Mouse (Mus musculus) MEL-GATA-1-ER (cell line): ENCODE data around the gene Trim45.

Experiments
- DNase-seq: peaks from one replicate; pipeline ENCODE4 v3.0.0-alpha.2; 2012; ENCODE audit warnings: low read depth; ENCODE audit errors: extremely low read depth

Gene Trim45

GRCm38 (mm10) chr3:100921825-100922505 lies at the start of gene Trim45:
Gene Trim45 (plus strand): TSS chr3:100922202.
- peak; percentile 100 for DNase-seq

GRCm38 (mm10) chr3:100877057-100877456 lies 44.9 kb upstream of the Trim45 start:
- no peak for DNase-seq

DNA sequence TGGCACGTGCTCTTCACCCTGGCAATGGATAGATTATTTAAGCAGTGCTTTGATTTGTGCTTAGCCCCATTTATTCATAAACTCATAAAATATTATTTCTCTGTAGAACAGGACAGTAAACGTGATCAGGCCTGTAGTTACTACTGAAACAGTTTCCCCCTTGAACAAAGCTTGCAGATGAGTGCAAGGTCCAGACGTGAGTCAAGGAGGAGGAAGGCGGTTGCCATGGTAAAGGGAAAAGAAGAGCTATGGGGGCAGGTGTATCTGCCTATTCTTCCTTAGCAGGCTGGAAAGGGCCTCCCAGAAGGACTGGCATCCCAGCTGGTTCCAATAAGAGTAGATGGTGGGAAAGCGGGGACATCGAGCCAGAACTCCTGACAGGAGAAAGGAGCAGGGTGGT lies 40.6 kb upstream of the Trim45 start:
- DNase-seq = no peak

GRCm38 (mm10) chr3:100881843-100882634 lies 40.0 kb upstream of the Trim45 start:
- DNase-seq = no peak

GRCm38 (mm10) chr3:100889234-100889633 lies 32.8 kb upstream of the Trim45 start:
- no peak for DNase-seq

DNA sequence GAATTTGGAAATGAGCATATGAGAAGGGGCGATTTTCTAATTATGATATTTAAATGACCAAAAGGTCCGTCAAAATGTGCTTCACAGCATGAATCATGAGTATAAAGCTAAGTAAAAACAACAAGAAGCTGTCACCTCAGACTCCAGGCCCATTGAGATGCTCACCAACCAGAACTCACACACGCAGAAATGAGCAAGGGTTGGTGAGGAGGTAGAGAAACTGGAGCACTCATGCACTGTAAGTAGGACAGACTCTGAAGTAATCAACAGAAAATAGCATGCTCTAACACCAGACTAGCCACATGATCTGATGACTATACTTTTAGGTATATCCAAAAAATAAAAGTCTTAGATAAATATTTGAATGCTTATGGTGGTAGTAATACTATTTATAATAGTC lies 31.6 kb upstream of the Trim45 start:
- DNase-seq = no peak

GRCm38 (mm10) chr3:100892383-100893335 lies 29.3 kb upstream of the Trim45 start:
- no peak for DNase-seq

DNA sequence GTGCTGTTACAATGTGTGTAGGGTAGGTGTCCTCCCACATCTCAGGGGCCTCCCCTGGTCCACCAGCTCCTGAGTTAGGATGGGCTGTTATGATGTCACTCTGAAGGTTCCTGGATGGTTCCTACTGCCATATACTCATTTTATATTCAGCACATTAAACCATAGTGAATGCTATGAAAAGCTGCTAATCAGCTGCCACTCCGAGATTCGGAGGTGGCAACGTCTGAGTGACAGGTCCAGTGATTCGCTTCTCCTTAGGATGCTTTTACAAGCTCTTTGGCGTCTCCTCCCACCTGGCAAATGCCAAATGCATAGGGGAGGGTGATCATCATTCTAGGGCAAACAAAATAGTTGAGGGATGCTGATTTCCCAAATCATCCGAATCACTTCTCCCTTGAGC lies 26.5 kb upstream of the Trim45 start:
- no peak for DNase-seq

DNA sequence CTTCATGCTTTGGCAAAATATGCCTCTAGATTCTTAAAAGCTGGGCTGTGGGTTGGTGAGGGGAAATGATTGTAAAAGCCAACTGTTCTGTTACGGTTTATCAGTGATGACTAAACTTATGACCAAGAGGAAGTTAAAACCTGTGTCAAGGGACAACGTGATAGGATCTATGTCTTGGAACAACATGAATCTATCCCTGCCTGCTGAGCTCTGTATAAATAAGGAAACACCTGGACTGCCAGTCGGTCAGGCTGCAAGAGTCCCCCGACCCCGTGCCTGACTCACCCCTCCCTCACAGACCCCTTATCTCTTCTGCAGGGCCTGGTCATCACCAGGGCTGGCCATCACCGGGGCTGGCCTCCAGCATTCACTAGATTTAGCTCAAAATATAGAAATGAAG lies 15.9 kb upstream of the Trim45 start:
- DNase-seq = no peak

DNA sequence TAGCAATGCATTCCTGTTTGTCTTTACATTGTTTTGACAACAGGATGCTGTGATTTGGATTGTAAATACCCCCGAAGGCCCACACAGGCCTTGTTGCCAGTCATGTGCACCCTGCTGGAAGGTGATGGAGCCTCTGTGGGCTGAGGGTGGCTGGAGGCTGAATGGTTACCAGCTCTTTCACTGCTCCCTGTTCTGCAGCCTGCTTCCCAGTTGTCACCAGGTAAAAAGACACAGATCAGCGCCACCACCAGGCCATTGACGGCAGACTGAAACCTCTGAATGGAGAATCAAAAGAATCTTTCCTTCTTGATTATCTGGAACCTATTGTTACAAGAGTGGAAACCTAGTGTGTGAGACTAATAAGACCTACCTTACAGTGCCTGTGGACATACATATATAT lies 15.1 kb upstream of the Trim45 start:
- no peak for DNase-seq

- DNase-seq = no peak
Measured at GRCm38 (mm10) chr3:100908594-100908993, 13.4 kb upstream of the Trim45 start.

- no peak for DNase-seq
Measured at GRCm38 (mm10) chr3:100910621-100911020, 11.4 kb upstream of the Trim45 start.

DNA sequence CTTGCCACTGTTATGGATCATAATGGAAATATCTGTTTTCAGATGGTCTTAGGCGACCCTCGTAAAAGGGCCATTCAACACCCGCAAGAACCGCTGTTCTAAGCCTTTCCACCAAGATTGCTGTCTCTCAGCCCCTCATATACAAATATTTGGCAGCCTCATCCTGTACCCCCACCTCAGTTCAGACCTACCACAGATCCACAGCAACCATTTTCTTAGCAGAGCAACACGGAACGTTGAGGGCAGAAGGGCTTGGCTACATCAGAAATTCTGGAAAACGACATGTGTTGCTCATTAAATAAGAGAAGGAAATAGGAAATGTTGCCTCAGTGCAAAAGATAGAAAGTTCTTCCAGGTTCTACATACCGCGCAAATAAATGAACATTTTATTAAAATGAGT lies 11.0 kb upstream of the Trim45 start:
- DNase-seq = no peak

- no peak for DNase-seq
Measured at GRCm38 (mm10) chr3:100911498-100912213, 10.3 kb upstream of the Trim45 start.

GRCm38 (mm10) chr3:100916844-100917243 lies 5.2 kb upstream of the Trim45 start:
- peak; percentile 79 for DNase-seq

DNA sequence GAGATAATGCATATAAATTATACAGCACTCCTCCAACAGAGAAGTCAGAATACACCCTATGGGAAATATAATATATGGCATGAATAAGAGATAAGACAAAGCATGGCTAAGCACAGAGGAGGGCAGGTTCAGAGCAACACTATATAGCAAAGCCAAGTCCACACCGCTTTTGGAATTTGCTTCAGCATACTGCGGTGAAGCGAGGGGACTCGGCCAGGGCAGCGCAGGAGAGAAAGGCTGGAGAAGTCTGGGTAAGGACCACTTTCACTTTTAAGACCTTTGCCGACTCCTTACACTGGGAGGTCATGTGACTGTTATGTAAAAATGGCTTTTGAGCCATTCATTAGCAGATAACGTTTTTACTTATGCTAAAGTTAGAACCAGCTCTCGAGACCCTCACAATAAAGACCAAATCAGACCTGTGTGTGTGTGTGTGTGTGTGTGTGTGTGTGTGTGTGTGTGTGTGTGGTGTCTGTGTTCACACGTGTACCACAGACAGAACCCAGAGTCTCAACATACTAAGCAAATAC lies 1.3 kb upstream of the Trim45 start:
- peak; percentile 41 for DNase-seq

GRCm38 (mm10) chr3:100922506-100923375 lies 739 bp downstream of the Trim45 start:
- peak; percentile 61 for DNase-seq

- no peak for DNase-seq
Measured at GRCm38 (mm10) chr3:100924065-100924732, 2.2 kb downstream of the Trim45 start.

- DNase-seq = no peak
Measured at GRCm38 (mm10) chr3:100925176-100925575, 3.2 kb downstream of the Trim45 start.
